Mouse (Mus musculus) myocyte (in vitro differentiated cells): Measurements from ENCODE around the gene Manf.

Experiments used
- POLR2A ChIP-seq: IDR thresholded peaks from one replicate; pipeline ENCODE4 v1.6.1; 2011; ENCODE audit warnings: low read depth, mild to moderate bottlenecking, control low read depth, moderate library complexity; ENCODE audit not compliant: insufficient read length
- USF1 ChIP-seq: IDR thresholded peaks from one replicate; pipeline ENCODE4 v1.6.1; 2011; ENCODE audit warnings: low read depth, mild to moderate bottlenecking, control low read depth, moderate library complexity

DNA sequence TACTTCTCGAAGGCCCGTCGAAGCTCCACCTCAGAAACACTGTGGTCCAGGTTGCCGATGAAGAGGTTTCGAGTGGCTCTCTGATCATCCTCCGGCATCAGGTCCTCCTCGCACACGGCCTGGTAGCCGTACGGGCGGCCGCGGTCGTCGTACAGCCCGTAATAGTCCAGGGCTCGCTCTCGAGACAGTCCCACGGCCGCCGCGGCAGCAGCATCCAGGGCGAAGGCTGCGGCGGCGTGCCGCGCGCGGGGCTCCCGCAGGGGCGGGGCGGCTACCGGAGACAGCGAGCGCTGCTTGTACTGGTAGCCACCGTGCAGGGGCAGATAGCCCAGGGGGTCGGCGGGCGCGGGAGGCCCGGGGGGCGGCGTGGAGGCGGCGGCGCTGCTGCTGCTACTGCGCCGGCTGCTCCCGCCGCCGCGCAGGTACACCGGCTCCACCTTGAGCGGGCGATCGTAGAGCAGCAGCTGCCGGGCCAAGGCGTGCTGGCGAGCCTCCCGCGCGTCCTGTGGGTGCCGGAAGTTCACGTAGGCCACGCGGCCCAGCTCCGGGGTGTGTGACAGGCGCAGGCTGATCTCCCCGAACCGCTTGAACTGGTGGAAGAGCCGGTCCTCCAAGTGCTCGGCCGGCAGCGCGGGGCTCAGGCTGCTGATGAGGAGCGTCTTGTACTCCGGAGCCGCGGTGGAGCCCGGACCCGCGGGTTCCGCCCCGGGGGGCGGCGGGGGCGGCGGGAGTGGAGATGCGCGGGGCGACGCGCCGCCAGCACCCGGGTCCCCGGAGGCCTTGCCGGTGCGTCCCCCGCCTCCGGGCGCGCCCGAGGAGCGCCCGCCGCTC is 5.7 kb downstream of the Manf start:
- peak; percentile 32 for TF ChIP-seq POLR2A
- no peak for TF ChIP-seq USF1
